ENCODE assay signal across 9 mouse cellular contexts in genomic region chr16:60435283-60435682, GRCm38 (mm10).
A peak's percentile ranks its signal among the peaks of the same experiment; 100 is the strongest.
DNase-seq lines count a peak whose midpoint lies in the region; ATAC-seq and TF ChIP-seq lines count a peak whose summit lies in the region.
"Had no signal": no experiment of that assay in that cellular context is flagged by ENCODE, and none has a peak within 500 bp of the region (broad histone marks: within the 10 kb centered on the region; RNA-seq: fewer than 3 reads in every experiment).

No protein-coding gene starts in this region.

- no peak overlapping the region for H3K4me3 ChIP-seq in kidney, embryonic 16.5 days (ENCODE audit: low read length)
- no peak overlapping the region for H3K4me3 ChIP-seq in CH12.LX (replicated peaks in 1 of 3; ENCODE audit: low read depth in 2 of 3, low read length in 2 of 3, poor library complexity in 1 of 3)
- H3K4me3 ChIP-seq in embryonic fibroblast, embryonic 13.5 days (ENCODE audit: insufficient read depth, low read length), result no peak overlapping the region
- H3K4me3 ChIP-seq in neural tube, embryonic 11.5 days (ENCODE audit: low read depth, low read length), result no peak overlapping the region
- H3K4me3 ChIP-seq: neural tube, embryonic 13.5 days had no signal

- TF ChIP-seq POLR2A in CH12.LX (IDR thresholded peaks at IDR 0.05; ENCODE audit: low read depth, low read length), result no peak
- TF ChIP-seq POLR2A in embryonic fibroblast, embryonic 13.5 days (IDR thresholded peaks at IDR 0.05; ENCODE audit: low read depth, low read length), result no peak

- 90% methylated on average over 1 of the region's 1 CpGs for WGBS in kidney, embryonic 16.5 days
- 92% methylated on average over 1 of the region's 1 CpGs for WGBS in neural tube, embryonic 11.5 days

- in situ Hi-C loops in CH12.LX (cut with MboI; ENCODE audit: low pct_ligation_motif_present, low pct_unique_long_range_greater_than_20kb, low sequenced_read_pairs), result no loop called here

- no peaks in the 10 kb centered on the region for H3K27me3 ChIP-seq in kidney, embryonic 16.5 days (ENCODE audit: insufficient read depth, low read length)
- no peaks in the 10 kb centered on the region for H3K27me3 ChIP-seq in CH12.LX (replicated peaks)
- no peaks in the 10 kb centered on the region for H3K27me3 ChIP-seq in neural tube, embryonic 11.5 days (ENCODE audit: control insufficient read depth, insufficient read depth, low read length)
- H3K27me3 ChIP-seq: neural tube, embryonic 13.5 days had no signal

- H3K27ac ChIP-seq in kidney, embryonic 16.5 days (ENCODE audit: low read length), result no peak overlapping the region
- H3K27ac ChIP-seq in CH12.LX (ENCODE audit: insufficient read depth, low read depth), result no peak overlapping the region
- no peak overlapping the region for H3K27ac ChIP-seq in embryonic fibroblast, embryonic 13.5 days (ENCODE audit: insufficient read depth, low read length)
- H3K27ac ChIP-seq in neural tube, embryonic 11.5 days (ENCODE audit: low read depth, low read length), result no peak overlapping the region
- H3K27ac ChIP-seq: neural tube, embryonic 13.5 days had no signal

- TF ChIP-seq EP300 in CH12.LX (IDR thresholded peaks at IDR 0.05; ENCODE audit: low read length), result no peak

- no peak for ATAC-seq in kidney, embryonic 16.5 days (ENCODE audit: low FRiP score, low TSS enrichment)
- no peak for ATAC-seq in neural tube, embryonic 11.5 days (ENCODE audit: insufficient read depth, low FRiP score, low TSS enrichment)
- no peak for ATAC-seq in megakaryocyte progenitor cell, adult 5-6 weeks (replicated peaks; ENCODE audit: poor library complexity)
- no peak for ATAC-seq in cerebellum, adult (ENCODE audit: insufficient number of reproducible peaks, low FRiP score, low TSS enrichment)

- no peaks in the 10 kb centered on the region for H3K4me1 ChIP-seq in kidney, embryonic 16.5 days (ENCODE audit: insufficient read depth, low read length)
- no peaks in the 10 kb centered on the region for H3K4me1 ChIP-seq in CH12.LX (ENCODE audit: control insufficient read depth in 1 of 2, insufficient read depth in 2 of 2)
- H3K4me1 ChIP-seq in embryonic fibroblast, embryonic 13.5 days (ENCODE audit: control insufficient read depth, insufficient read depth, low read length), result no peaks in the 10 kb centered on the region
- no peaks in the 10 kb centered on the region for H3K4me1 ChIP-seq in neural tube, embryonic 11.5 days (ENCODE audit: control insufficient read depth, insufficient read depth, low read length)
- H3K4me1 ChIP-seq: neural tube, embryonic 13.5 days had no signal

- no peaks in the 10 kb centered on the region for H3K36me3 ChIP-seq in kidney, embryonic 16.5 days (ENCODE audit: insufficient read depth, low read length)
- H3K36me3 ChIP-seq in CH12.LX (replicated peaks in 1 of 2; ENCODE audit: control insufficient read depth in 1 of 2, insufficient read depth in 1 of 2, low read length in 1 of 2), result no peaks in the 10 kb centered on the region
- no peaks in the 10 kb centered on the region for H3K36me3 ChIP-seq in neural tube, embryonic 11.5 days (ENCODE audit: control insufficient read depth, insufficient read depth, low read length)
- H3K36me3 ChIP-seq: neural tube, embryonic 13.5 days had no signal

- TF ChIP-seq RAD21 in CH12.LX (IDR thresholded peaks at IDR 0.05; ENCODE audit: low read depth, low read length), result no peak; the same call in 1 of the 2 replicates

- H3K9ac ChIP-seq in kidney, embryonic 16.5 days (replicated peaks; ENCODE audit: low read length), result no peak overlapping the region
- H3K9ac ChIP-seq in CH12.LX (ENCODE audit: insufficient read depth, low read depth), result no peak overlapping the region
- no peak overlapping the region for H3K9ac ChIP-seq in neural tube, embryonic 11.5 days (ENCODE audit: low read length)
- H3K9ac ChIP-seq: neural tube, embryonic 13.5 days had no signal

- H3K79me2 ChIP-seq in CH12.LX (replicated peaks; ENCODE audit: control insufficient read depth, extremely low read depth, insufficient read depth, poor library complexity, severe bottlenecking), result no peaks in the 10 kb centered on the region

- dilution Hi-C loops in CH12.LX (cut with MboI; ENCODE audit: extremely low pct_ligation_motif_present, extremely low pct_unique_long_range_greater_than_20kb, low sequenced_read_pairs), result no loop called here

- DNase-seq in kidney, postnatal 10 days, result peak; percentile 17
- peak; percentile 39 for DNase-seq in CH12.LX (ENCODE audit: extremely low read depth)
- peak; percentile 38 for DNase-seq in R1 (ENCODE audit: low read depth, low spot score)
- DNase-seq in neural tube, embryonic 11.5 days (ENCODE audit: low spot score), result peak; percentile 19

- TF ChIP-seq CTCF in CH12.LX (conservative IDR thresholded peaks at IDR 0.05 in 1 of 2, IDR thresholded peaks at IDR 0.05 in 1 of 2; ENCODE audit: low read depth in 2 of 2, low read length in 2 of 2), result peak; percentile 19 to 26; a peak in 1 of 4 replicates
- peak; percentile 22; the same call in 1 of the 2 replicates for TF ChIP-seq CTCF in embryonic fibroblast, embryonic 13.5 days (IDR thresholded peaks at IDR 0.05; ENCODE audit: borderline replicate concordance, insufficient read depth, low read length)

- no peak overlapping the region for H3K4me2 ChIP-seq in kidney, embryonic 16.5 days (replicated peaks; ENCODE audit: low read depth, low read length)
- H3K4me2 ChIP-seq in CH12.LX (ENCODE audit: insufficient read depth, low read depth, poor library complexity, severe bottlenecking), result no peak overlapping the region
- H3K4me2 ChIP-seq in neural tube, embryonic 11.5 days (ENCODE audit: low read depth), result no peak overlapping the region
- H3K4me2 ChIP-seq: neural tube, embryonic 13.5 days had no signal

- no peaks in the 10 kb centered on the region for H3K9me3 ChIP-seq in kidney, embryonic 16.5 days (ENCODE audit: low read length)
- peaks cover 6% of the 10 kb centered on the region for H3K9me3 ChIP-seq in CH12.LX (replicated peaks; ENCODE audit: low read length)
- H3K9me3 ChIP-seq in neural tube, embryonic 11.5 days (ENCODE audit: control insufficient read depth, low read length), result no peaks in the 10 kb centered on the region
- H3K9me3 ChIP-seq: neural tube, embryonic 13.5 days had no signal

TF ChIP-seq in CH12.LX, 34 proteins besides CTCF, POLR2A, EP300 and RAD21:
- TF ChIP-seq ZKSCAN1 (IDR thresholded peaks at IDR 0.05; ENCODE audit: borderline replicate concordance, low read depth, low read length), result no peak
- TF ChIP-seq SMC3 (IDR thresholded peaks at IDR 0.05; ENCODE audit: low read depth, low read length), result 0 out of 2 replicates have a peak, but pooled peaks have one; percentile 8
- TF ChIP-seq ZNF384 (IDR thresholded peaks at IDR 0.05; ENCODE audit: low read depth, low read length), result no peak
